Mouse (Mus musculus) frontal cortex, postnatal 10 days (tissue): Measurements from ENCODE around the gene Micu1.

Source experiments
- DNase-seq, 2 experiments: peaks; one replicate each; pipeline ENCODE4 v3.0.0; 2022; ENCODE audit warnings: low spot score in 2 of 2, mixed read lengths in 1 of 2

Gene Micu1

DNA sequence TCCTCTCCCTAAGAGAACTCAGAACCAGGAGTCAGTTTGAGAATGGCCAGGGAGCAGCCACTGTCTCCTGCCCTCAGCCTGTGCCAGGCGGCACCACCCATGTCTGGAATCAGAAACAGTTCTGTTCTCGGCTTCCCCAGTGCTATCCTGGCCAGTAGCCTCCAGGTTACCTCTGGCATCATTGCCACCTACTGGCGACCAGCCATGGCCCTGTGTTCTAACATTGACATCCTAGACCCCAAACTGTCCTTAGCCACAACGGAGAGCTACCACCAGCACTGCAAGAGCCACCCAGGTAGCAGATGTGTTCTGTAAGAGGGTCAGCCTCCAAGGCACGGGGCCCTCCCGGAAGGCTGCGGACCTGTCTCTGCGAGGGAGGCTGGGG is 200.3 kb downstream of the Micu1 start:
- DNase-seq, result no peak

DNA sequence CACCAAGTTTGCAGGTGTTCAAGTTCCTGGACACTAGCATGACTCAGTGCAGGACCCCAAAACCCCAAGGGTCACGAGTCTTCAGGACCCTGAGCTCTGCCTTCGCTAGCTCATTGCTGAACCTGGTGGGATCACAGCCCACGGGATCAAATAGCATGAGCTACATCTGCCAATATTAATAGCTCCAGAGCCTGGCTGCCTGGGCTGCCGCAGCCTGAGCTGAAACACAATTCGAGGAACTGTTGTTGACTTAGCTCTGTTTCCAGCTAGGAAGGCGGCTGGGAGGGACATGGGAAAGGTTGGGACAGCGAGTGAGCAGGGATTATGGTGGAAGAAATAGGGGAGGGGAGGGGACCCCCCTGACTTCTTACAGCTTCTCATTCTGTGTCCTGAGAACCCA is 200.9 kb downstream of the Micu1 start:
- no peak for DNase-seq

DNA sequence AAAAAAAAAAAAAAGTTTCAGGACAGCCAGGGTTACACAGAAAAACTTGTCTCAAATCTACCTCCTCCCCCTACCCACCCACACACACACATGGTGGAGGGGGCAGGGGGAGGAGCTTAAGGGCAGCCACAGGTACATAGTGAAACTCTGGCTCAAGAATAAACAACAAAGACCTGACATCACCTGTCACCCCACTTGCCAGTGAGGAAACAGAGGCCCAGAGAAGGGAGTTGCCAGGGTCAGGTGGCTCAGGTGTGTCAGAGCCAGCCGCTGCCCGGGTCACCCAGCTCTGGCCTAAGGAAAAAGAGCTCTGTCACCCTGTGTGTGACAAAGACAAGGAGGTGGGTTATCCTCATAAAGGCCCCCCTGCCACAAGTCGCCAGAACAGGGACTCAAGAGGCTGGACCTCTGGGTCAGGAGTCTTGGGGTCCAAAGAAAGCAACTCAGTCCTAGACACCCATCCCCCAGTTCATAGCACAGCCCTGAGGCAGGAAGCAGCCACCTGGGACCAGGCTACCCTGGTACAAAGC is 204.9 kb downstream of the Micu1 start:
- DNase-seq, result no peak

GRCm38 (mm10) chr10:59907695-59908299 is 205.5 kb downstream of the Micu1 start:
- no peak for DNase-seq

DNA sequence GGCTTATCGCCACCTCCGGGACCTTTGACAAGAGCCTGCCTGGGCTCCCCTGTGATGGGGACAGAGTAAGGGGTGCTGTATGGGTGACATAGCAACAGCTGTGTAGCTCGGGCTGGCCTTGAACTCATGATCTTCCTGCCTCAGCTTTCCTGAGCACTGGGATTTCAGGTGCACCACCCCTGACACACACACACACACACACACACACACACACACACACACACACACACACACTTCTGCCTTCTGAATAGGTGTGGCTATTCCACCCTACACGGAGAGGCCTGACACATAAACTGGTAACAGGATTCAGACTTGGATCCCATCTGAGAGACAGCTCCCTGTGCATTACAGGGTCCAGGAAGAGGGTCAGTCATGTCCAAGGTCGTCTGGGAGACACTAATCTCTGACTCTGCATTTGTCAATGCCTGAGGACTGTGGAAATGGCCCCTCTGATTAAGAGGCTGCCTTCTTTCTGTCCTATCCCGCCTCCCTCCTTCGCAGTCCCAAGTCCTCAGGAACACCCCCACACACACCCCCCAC is 206.6 kb downstream of the Micu1 start:
- no peak for DNase-seq

DNA sequence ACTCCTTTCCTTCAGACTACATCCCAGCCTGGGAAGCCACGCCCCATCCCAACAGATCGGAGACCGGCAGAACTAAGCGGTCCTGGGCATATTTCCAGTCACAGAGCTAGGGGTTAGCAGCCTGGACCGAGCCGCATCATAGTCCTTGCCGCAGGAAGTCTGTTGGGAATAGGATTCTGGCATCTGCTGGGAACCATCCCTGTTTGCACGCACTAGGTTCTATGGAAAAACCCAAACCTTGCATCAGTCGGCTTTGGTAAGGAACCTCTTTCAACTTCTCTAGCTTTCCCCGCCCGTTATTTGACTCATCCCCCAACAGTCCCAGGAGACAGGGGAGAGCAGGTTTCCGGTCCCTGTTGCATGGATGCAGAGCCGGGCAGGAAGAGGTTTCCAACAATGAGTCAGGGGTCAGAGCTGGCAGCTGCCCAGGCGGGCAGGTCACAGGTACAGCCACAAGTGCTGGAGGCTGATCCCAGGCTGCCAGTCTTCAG is 207.1 kb downstream of the Micu1 start:
- no peak for DNase-seq

- no peak for DNase-seq
These were observed 208.8 kb downstream of the Micu1 start for GRCm38 (mm10) chr10:59911091-59911490.

- DNase-seq, result no peak
These were observed 209.4 kb downstream of the Micu1 start for GRCm38 (mm10) chr10:59911561-59912198.
